Mouse (Mus musculus) liver, embryonic 14.5 days (tissue): Measurements from ENCODE around the gene Wfdc1. TPM values are rescaled to one million over a fixed set of nuclear protein-coding genes. Genes with fewer than 3 reads are reported as not detected.

Source experiments
- ATAC-seq: fragments of 200-750 bp; cut with Nextera tagmentation; 2 replicates; pipeline ENCODE4 v1.8.0; 2017; ENCODE audit warnings: moderate number of reproducible peaks, mild to moderate bottlenecking, moderate library complexity; ENCODE audit not compliant: insufficient read depth
- DNase-seq, 3 experiments: peaks; one replicate each; pipeline ENCODE4 v3.0.0-alpha.2; 2012 to 2013; ENCODE audit warnings: low read depth in 3 of 3, low spot score in 3 of 3
- H3K27ac ChIP-seq: fragments of 300-500 bp; sonication (generic); 2 replicates; pipeline ENCODE4 v1.5.1; 2014; ENCODE audit warnings: moderate library complexity, mild to moderate bottlenecking, control low read depth, inconsistent platforms
- H3K27me3 ChIP-seq: fragments of 300-500 bp; sonication (generic); 2 replicates; pipeline ENCODE4 v1.6.1; 2014; ENCODE audit warnings: mild to moderate bottlenecking, low read length, moderate library complexity; ENCODE audit not compliant: control insufficient read depth, insufficient read depth
- H3K36me3 ChIP-seq: fragments of 300-500 bp; sonication (generic); replicated peaks from 2 replicates; pipeline ENCODE4 v1.6.1; 2014; ENCODE audit warnings: low read depth; ENCODE audit not compliant: control insufficient read depth, insufficient read depth
- H3K4me1 ChIP-seq, 2 experiments: fragments of 200-500 bp in 1 of 2; fragments of 300-500 bp in 1 of 2; sonication (generic) in 1 of 2; replicated peaks; 2 replicates each; pipeline ENCODE4 v1.6.1; 2012 to 2014; ENCODE audit warnings: antibody characterized with exemption in 1 of 2, inconsistent platforms in 1 of 2, low read length in 1 of 2; ENCODE audit not compliant: control insufficient read depth in 2 of 2, insufficient read depth in 2 of 2
- H3K4me2 ChIP-seq: fragments of 300-500 bp; sonication (generic); 2 replicates; pipeline ENCODE4 v1.6.1; 2014; ENCODE audit warnings: low read depth, mild to moderate bottlenecking, control low read depth, moderate library complexity
- H3K4me3 ChIP-seq, 2 experiments: fragments of 200-500 bp in 1 of 2; fragments of 300-500 bp in 1 of 2; sonication (generic) in 1 of 2; 2 replicates each; pipeline ENCODE4 v1.5.1; 2012 to 2014; ENCODE audit warnings: low read depth in 2 of 2, low read length in 2 of 2, mild to moderate bottlenecking in 2 of 2, control low read depth in 1 of 2, inconsistent platforms in 1 of 2, moderate library complexity in 1 of 2; ENCODE audit not compliant: insufficient read depth in 1 of 2
- H3K9ac ChIP-seq: fragments of 300-500 bp; sonication (generic); replicated peaks from 2 replicates; pipeline ENCODE4 v1.6.1; 2014; ENCODE audit warnings: mild to moderate bottlenecking, control low read depth, moderate library complexity
- H3K9me3 ChIP-seq: fragments of 300-500 bp; sonication (generic); 2 replicates; pipeline ENCODE4 v1.6.1; 2016; ENCODE audit warnings: low read length, mixed read lengths; ENCODE audit not compliant: control insufficient read depth
- CTCF ChIP-seq: IDR thresholded peaks from 2 replicates; pipeline ENCODE4 v1.5.1; 2016; ENCODE audit warnings: antibody characterized with exemption, low read depth, control low read depth
- EP300 ChIP-seq: IDR thresholded peaks from 2 replicates; pipeline ENCODE4 v1.6.1; 2016; ENCODE audit warnings: antibody characterized with exemption, low read depth
- WGBS: fragments of 180-500 bp; shearing (Covaris S2); extraction: QIAGEN DNeasy Blood & Tissue Kit; methylation state at CpG from one replicate; pipeline ENCODE4 v1.1.7; 2014; ENCODE audit not compliant: insufficient replicate concordance; 5-methylcytosine and 5-hydroxymethylcytosine counted together
- polyA plus RNA-seq, 2 experiments: library from polyadenylated mRNA; depleted of rRNA in 1 of 2; stranded (reverse) in 1 of 2; unstranded in 1 of 2; fragments of >200 nt; fragmentation: Nextera tagmentation in 1 of 2; extraction: Ambion mirVana in 1 of 2; gene quantifications; 2 replicates each; pipeline versions ENCODE4 v1.2.1 to v1.2.3; 2012 to 2014

Wfdc1 gene
- polyA plus RNA-seq, 2 experiments: 0.99 to 2.1 TPM

DNA sequence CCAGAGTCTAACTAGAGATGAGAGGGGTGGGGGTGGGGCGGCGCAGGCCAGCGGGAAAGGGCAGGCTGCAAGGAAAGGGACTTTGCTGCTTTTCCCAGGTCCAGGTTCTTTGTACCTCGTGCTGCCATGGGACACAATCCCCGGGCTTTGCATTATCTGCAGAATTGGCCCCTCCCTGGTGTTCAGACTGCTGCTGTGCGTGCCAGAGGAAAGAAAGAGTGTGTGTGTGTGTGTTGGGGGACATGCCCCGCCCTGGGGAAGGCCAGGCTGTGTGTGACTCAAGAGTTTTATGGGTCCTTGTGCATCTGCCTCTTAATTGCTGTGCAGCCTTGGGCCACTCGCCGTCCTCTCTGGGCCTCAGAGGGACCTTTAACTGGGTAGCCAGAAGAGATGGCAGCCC is 2.3 kb downstream of the Wfdc1 start:
- Histone ChIP-seq H3K4me1 (no peaks in the 10 kb centered on the region; a peak in 1 of 4 replicates), H3K4me2 (no peak overlapping the region), H3K4me3 (no peak overlapping the region), H3K27ac (no peak overlapping the region), H3K36me3 (no peaks in the 10 kb centered on the region), H3K9me3 (no peaks in the 10 kb centered on the region), H3K27me3 (no peaks in the 10 kb centered on the region), H3K9ac (no peak overlapping the region)
- WGBS: 47% methylated on average over 9 of the region's 9 CpGs
- TF ChIP-seq EP300 (no peak), CTCF (no peak)
- DNase-seq (no peak), ATAC-seq (no peak)

DNA sequence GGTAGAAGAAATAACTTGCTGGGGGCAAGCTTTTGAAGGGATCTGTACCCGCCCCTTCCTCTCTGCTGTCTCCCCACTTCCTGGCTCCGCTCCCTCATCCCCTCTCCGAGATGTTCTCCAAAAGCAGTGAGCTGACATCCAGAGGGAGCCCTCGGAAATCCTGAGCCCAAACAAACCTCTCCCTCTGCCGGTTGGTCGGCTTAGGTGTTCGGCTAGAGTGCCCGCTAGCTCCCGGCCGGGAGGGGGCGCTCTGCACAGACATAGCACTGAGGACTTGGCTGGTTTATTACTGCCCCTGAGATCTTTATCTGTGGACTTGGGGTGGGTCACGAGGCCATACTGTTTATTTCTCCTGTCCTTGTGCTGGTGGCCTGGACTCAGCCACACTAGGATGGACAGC is 3.1 kb downstream of the Wfdc1 start:
- Histone ChIP-seq H3K4me1 (no peaks in the 10 kb centered on the region; a peak in 1 of 4 replicates), H3K36me3 (no peaks in the 10 kb centered on the region), H3K27me3 (no peaks in the 10 kb centered on the region), H3K27ac (no peak overlapping the region), H3K9ac (no peak overlapping the region), H3K4me3 (no peak overlapping the region), H3K9me3 (no peaks in the 10 kb centered on the region), H3K4me2 (no peak overlapping the region)
- DNase-seq (no peak), ATAC-seq (no peak)
- 23% methylated on average over 12 of the region's 12 CpGs for WGBS
- TF ChIP-seq CTCF: peak; percentile 73
- TF ChIP-seq EP300: no peak

DNA sequence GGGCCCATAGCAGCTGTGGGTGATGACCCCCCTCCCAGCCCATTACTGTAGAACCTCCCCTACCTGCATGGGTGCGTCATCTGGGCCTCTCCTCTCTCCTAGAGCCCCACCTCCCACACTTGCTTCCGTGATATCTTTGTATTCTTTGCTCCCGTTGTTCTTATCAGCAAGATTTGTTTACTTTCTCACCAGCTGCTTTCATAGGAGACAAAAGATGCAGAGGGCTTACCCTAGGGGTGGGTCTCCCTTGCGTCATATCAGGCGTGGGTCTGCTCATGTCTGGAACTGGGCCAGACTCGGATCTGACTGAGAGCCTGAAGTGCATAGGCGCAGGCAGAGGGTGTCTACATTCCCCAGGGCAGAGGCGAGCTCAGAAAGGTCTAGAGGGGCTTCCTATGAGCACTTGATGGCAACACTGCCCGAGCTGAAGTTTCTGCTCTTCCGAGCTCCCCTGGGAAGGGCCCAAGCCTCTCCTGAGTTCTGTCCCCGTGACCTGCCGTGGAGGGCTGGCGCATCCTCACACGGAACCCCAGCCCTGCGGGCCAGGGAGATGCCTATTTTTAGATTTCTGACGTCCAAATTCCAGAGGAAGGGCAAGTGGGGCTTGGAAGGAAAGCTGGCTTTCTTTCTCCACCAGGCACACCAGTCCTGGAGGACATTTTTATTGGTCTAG is 4.4 kb downstream of the Wfdc1 start:
- Histone ChIP-seq H3K4me3 (no peak overlapping the region), H3K9me3 (no peaks in the 10 kb centered on the region), H3K9ac (no peak overlapping the region), H3K4me2 (no peak overlapping the region), H3K27me3 (no peaks in the 10 kb centered on the region), H3K36me3 (no peaks in the 10 kb centered on the region), H3K4me1 (no peaks in the 10 kb centered on the region; a peak in 1 of 4 replicates), H3K27ac (no peak overlapping the region)
- WGBS: 44% methylated on average over 16 of the region's 16 CpGs
- TF ChIP-seq EP300: no peak
- TF ChIP-seq CTCF: no peak
- no peak; the same call in 1 of the 2 replicates for ATAC-seq
- no peak for DNase-seq

DNA sequence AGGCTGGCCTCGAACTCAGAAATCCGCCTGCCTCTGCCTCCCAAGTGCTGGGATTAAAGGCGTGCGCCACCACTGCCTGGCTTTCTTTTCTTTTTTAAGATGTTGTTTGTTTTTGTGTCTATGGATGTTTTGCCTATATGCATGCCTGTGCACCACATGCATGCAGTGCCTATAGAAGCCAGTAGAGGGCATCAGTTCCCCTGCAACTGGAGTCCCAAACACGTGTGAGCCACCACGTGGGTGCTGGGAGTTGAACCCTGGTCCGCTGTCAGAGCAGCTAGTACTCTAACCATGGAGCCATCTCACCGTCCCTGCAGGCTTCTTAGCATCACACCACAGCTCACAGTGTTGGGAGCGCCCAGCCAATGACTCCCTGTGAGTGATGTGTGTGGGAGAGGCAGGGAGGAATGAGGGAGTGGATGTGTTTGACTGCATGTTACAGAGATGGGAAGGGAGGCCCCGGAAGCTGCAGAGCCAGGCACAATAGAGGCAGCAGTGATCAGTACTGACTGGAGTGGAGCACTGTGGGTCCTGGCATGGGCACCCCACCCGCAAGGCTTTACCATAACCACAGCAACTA is 7.9 kb downstream of the Wfdc1 start:
- ATAC-seq (no peak), DNase-seq (no peak)
- H3K27me3 ChIP-seq: no peaks in the 10 kb centered on the region
- TF ChIP-seq CTCF (peak; percentile 71), EP300 (no peak)
- no peak overlapping the region for H3K4me2 ChIP-seq
- no peaks in the 10 kb centered on the region for H3K9me3 ChIP-seq
- no peak overlapping the region for H3K4me3 ChIP-seq
- no peaks in the 10 kb centered on the region for H3K36me3 ChIP-seq
- H3K4me1 ChIP-seq: no peaks in the 10 kb centered on the region; a peak in 1 of 4 replicates
- 64% methylated on average over 9 of the region's 11 CpGs for WGBS
- H3K9ac ChIP-seq: no peak overlapping the region
- no peak overlapping the region for H3K27ac ChIP-seq

DNA sequence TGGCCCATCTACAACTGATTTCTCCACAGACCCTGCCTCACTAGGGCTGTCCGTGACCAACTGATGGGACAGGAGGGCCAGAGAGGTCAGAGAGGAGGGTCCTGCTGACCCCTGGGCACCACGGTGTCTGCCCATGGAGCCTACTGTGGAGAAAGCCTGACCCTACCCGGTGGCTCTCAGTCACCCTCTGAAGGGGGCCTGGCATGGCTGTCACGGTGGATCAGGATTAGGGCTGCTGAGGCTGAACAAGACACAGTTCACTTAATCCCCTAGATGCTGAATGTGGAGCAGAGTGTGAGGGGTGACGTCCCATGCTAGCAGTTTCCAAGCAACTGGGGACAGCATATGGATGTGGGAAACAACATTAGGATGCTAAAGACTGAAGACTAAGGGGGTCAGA is 9.3 kb downstream of the Wfdc1 start:
- no peak for TF ChIP-seq EP300
- no peak for TF ChIP-seq CTCF
- Histone ChIP-seq H3K36me3 (no peaks in the 10 kb centered on the region), H3K4me3 (no peak overlapping the region), H3K27me3 (no peaks in the 10 kb centered on the region), H3K4me1 (no peaks in the 10 kb centered on the region; a peak in 1 of 4 replicates), H3K9me3 (no peaks in the 10 kb centered on the region), H3K27ac (no peak overlapping the region), H3K4me2 (no peak overlapping the region), H3K9ac (no peak overlapping the region)
- DNase-seq (no peak), ATAC-seq (no peak)
- WGBS: 69% methylated on average over 5 of the region's 5 CpGs
